Mouse (Mus musculus): ENCODE results near the gene Dlg2.

Gene Dlg2

DNA sequence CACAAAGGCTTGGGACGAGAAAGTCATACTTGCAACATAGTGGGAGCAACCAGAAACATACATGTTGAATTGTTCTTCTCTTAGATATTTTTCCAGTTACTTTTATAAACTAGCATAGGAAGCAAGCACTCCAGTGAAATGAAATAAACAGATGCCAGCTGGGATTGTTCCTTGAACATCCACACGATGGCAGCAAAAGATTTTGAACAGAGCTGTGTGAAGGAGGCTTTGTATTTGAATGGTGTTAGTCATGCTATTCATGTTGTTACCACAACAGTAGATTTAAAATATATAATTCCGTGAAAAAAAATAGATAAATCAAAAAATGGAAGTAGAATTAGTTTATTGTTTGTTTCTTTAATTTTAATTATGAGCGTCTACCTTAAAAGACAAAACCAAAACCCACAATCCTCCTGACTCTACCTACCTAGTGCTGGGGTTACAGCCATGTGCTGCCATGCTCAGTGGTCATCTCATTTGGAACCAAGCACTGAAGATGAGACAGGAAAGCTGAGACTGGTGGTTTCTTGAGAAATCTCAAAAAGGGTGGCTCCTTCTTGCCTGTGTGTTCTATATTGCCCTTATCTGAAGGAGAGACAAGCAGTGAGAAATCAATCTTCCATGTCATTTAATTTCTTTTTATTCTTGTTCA, 1626.5 kb downstream of the Dlg2 start:
- DNase-seq (ENCODE audit: low spot score), result peak; percentile 57

DNA sequence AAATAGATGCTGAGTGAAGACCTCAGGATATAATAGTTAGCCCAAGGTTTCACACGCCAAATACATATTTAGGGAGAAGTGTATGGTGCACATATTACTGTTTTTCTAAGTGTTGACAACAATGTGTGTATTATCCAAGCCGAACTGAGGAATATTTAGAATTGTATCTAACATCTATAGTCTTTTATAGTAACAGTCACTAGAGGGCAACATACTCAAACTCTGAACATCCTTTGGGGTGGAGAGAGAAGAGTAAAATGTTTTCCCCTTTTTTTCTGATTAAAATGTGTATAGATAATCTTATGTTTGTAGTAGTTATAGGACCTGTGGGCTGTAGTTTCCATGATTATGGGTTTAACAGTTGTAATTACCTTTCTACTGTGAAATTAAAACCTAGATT, 1629.0 kb downstream of the Dlg2 start:
- DNase-seq (ENCODE audit: low spot score), result no peak

DNA sequence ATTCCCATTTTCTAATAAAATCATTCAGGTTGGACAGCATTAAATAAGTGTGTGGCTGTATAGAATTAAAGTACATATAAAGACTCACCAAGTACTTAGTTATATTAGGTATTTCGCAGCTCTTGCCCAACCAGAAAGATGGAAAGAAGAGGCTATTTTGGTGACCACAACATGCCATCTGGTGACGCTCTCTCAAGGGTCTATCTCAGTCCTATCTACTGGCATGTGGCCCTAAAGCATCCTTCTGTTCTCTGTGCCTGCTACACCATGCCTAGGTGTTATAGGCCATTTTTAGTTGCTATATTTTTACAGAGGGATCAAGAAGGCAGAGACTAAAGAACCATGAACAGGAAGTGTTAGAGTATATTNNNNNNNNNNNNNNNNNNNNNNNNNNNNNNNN, 1629.5 kb downstream of the Dlg2 start:
- no peak for DNase-seq (ENCODE audit: low spot score)

GRCm38 (mm10) chr7:92113065-92113464, 1636.6 kb downstream of the Dlg2 start:
- DNase-seq (ENCODE audit: low spot score), result no peak

- no peak for DNase-seq (ENCODE audit: low spot score)
Measured at GRCm38 (mm10) chr7:92115237-92115871, 1638.9 kb downstream of the Dlg2 start.

DNA sequence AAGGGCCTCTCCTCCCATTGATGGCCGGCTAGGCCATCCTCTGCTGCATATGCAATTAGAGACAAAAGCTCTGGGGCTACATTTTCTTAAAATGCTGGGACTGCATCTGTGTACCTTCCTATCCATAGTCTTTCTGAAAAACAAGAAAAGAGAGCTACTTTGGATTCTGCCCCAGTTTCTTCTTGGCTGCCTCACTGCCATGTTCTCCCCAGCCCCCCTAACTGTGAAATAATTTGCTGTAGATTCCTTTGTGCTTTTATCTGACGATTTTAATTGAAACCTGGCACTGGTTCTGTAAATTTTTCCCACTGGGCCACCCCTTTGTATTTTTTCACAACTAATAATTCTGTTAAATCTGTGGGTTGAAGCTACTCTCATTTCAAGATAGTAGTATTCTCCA, 1646.8 kb downstream of the Dlg2 start:
- DNase-seq (ENCODE audit: low spot score), result no peak

- DNase-seq (ENCODE audit: low spot score), result no peak
Measured at GRCm38 (mm10) chr7:92125886-92126285, 1649.4 kb downstream of the Dlg2 start.

GRCm38 (mm10) chr7:92134301-92134700, 1657.8 kb downstream of the Dlg2 start:
- no peak for DNase-seq (ENCODE audit: low spot score)

DNA sequence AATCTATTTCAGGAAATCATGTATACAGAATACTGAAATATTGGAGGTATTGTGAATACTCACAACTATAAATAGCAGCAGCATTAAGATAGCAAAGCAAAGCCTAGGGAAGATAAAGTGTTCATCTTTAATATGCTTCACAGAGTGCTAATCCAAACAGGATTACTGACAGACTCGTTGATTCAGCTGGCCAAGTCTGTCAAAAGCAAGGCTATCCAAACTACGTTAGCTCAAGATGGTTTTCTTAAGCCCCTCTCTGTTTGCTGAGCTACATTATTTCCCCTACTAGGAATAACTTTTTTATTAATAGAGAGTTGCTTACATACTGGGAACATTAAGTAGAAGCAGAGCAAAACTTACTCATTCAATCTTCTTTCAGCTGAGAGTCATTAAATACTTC, 1659.2 kb downstream of the Dlg2 start:
- DNase-seq (ENCODE audit: low spot score), result no peak

DNA sequence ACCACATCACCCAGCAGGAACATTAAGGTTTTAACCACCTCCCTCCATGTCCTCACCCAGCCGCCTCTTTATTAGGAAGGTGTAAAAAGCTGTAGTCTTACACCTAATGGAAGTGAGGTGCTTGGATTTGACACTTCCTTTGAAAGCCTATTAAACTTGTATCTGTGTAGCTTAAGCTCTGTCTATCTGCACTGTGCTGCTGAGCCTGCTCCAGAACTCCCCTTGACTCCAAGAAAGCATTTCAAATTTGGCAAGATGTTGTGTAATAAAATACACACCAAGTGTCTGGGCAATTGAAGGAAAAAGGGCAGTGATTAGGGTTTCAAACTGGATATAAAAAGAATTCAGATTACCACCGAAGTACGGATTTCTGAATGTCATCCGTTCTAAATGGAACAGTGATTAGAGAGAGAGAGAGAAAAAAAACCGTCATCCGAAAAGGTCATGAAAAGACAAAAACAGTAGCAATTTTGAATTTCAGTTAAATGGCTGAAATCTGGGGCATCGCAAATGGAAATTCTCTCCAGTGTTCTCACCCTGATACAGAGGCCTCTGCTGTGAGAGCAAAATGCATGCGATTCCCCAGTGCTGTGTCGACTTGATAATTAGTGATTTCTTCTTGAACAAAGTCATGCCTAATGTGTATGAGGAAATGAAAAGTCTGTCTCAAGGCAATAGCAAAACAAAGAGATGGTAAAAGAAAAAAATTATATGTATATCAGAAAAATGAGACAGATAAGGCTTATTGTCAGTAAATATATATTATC, 1663.8 kb downstream of the Dlg2 start:
- DNase-seq (ENCODE audit: low spot score), result no peak

GRCm38 (mm10) chr7:92147499-92147898, 1671.0 kb downstream of the Dlg2 start:
- no peak for DNase-seq (ENCODE audit: low spot score)

- no peak for DNase-seq (ENCODE audit: low spot score)
Measured at GRCm38 (mm10) chr7:92150768-92151167, 1674.3 kb downstream of the Dlg2 start.

GRCm38 (mm10) chr7:92154603-92155002, 1678.1 kb downstream of the Dlg2 start:
- DNase-seq (ENCODE audit: low spot score), result no peak

DNA sequence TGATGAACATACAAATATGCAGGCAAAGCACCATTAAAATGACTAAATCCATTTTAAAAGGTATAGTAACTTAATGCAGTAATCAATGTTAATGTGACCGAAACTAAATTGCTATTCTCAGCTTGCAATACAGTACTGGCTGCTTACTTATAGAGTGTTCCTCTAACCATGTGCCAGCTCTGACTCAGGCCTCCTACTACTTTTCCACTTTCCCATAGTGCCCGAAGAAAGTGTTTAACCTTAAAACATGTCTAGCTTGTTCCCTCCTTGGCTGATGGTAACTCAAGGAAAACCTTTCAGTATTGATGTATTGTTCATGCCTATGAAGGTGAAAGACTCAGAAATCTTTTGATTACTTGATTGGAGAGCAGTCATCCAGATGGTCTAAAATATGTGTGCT, 1686.7 kb downstream of the Dlg2 start:
- DNase-seq (ENCODE audit: low spot score), result no peak

DNA sequence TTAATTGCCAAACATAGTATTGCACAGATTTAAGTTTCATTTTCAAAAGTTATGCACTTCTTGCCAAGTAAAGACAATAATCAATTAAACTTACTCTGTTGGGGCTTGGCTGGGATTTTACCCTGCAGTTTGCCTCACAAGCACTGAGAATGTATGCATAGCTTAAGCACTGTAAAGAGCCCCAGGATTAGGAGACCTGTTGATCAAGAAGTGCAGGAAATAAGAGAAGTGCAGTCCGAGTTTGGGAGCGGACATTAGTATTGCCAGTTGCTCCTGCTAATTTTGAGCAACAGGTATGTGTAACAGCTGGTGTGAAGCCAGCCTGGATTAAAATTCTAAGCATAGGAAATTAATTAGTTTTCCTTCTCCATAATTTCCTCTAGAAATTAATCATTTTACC, 1687.8 kb downstream of the Dlg2 start:
- no peak for DNase-seq (ENCODE audit: low spot score)

GRCm38 (mm10) chr7:92164875-92165518, 1688.5 kb downstream of the Dlg2 start:
- no peak for DNase-seq (ENCODE audit: low spot score)

- DNase-seq (ENCODE audit: low spot score), result no peak
Measured at GRCm38 (mm10) chr7:92180029-92180428, 1703.6 kb downstream of the Dlg2 start.

GRCm38 (mm10) chr7:92180591-92181587, 1704.4 kb downstream of the Dlg2 start:
- peak; percentile 13 for DNase-seq (ENCODE audit: low spot score)

DNA sequence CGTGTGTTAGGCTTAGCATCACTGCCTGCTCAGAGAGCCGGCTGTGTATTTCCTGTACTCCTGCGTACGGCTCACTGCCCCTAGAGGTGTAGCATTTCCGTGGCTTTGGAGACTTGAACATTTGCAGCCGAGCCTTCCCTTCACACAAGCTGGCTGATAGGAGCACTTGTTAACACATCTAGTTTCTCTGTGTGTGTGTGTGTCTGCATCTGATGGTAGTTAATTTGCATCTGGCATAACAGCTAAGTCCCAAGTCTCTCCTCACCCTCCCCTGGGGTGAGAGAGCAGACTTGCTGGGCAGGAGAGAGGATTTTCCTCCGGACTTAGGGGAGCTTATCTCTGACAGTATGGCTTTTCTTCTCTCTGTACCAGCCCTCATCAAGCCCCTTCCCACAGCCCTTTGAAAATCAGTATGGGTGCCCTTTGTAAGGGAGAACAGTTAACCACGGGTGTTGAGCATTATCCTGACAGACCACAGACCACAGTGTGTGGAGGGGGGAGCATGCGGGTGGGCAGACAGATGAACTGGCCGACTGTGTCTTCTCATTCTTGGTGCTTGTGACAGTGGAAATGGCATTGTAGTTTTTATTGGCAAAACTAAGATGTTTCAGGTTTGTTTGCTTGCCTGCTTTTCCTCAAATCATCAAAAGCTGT, 1705.6 kb downstream of the Dlg2 start:
- DNase-seq (ENCODE audit: low spot score), result no peak

- no peak for DNase-seq (ENCODE audit: low spot score)
Measured at GRCm38 (mm10) chr7:92184371-92185059, 1708.0 kb downstream of the Dlg2 start.

Measured in ovary, postnatal 14 days (tissue).